Mouse (Mus musculus) activated CD4-positive, CD25-positive, alpha-beta regulatory T cell, adult 9 weeks (primary cell): Measurements from ENCODE around the gene Brca1. TPM values are rescaled to one million over a fixed set of nuclear protein-coding genes. Genes with fewer than 3 reads are reported as not detected.

Experiments used
- polyA plus RNA-seq: library from polyadenylated mRNA; unstranded; fragments of 100-300 nt; shearing (Covaris generic); gene quantifications from one replicate; pipeline ENCODE4 v1.2.1, GENCODE M21; 2017

Brca1 gene
- polyA plus RNA-seq: 6.9 TPM

GRCm38 (mm10) chr11:101551751-101552475, at the start of gene Brca1, which contains the start of gene Nbr1:
Gene Brca1, minus strand, starts transcription at chr11:101551955.
Gene Nbr1, plus strand, starts transcription at chr11:101552149.

GRCm38 (mm10) chr11:101599156-101599555, 47.4 kb upstream of the Brca1 start, which contains the start of gene Gm11634:
Gene Gm11634, minus strand, starts transcription at chr11:101599256.

GRCm38 (mm10) chr11:101582054-101583035, 30.6 kb upstream of the Brca1 start, which contains the start of gene Tmem106a:
Gene Tmem106a, plus strand, starts transcription at chr11:101582242.

GRCm38 (mm10) chr11:101465869-101466551, 85.7 kb downstream of the Brca1 start, which contains the start of gene Vat1:
Gene Vat1, minus strand, starts transcription at chr11:101466230.

GRCm38 (mm10) chr11:101464211-101465100, 87.3 kb downstream of the Brca1 start, which contains the start of gene Rnd2:
Gene Rnd2, plus strand, starts transcription at chr11:101464999.

GRCm38 (mm10) chr11:101448274-101448746, 103.4 kb downstream of the Brca1 start, which contains the start of gene Ifi35:
Gene Ifi35, plus strand, starts transcription at chr11:101448407.

GRCm38 (mm10) chr11:101442127-101442693, 109.5 kb downstream of the Brca1 start, which contains the start of gene Rpl27:
Gene Rpl27, plus strand, starts transcription at chr11:101442298.

Other genes with a start within 250 kb of the Brca1 start
- gene Becn1, start 249.7 kb downstream of the Brca1 start, polyA plus RNA-seq: 217 TPM
- gene Psme3, start 235.7 kb downstream of the Brca1 start, polyA plus RNA-seq: 156 TPM
- 4.1 TPM for gene Aoc2, start 226.9 kb downstream of the Brca1 start, polyA plus RNA-seq
- gene Aoc3, start 221.3 kb downstream of the Brca1 start, polyA plus RNA-seq: not detected
- not detected for gene G6pc, start 184.4 kb downstream of the Brca1 start, polyA plus RNA-seq
- gene Aarsd1, start 134.3 kb downstream of the Brca1 start, polyA plus RNA-seq: 39.4 TPM
- gene Gm27029, start 127.2 kb downstream of the Brca1 start, polyA plus RNA-seq: 1.8 TPM
- 10.1 TPM for gene Rundc1, start 126.9 kb downstream of the Brca1 start, polyA plus RNA-seq
- 0.50 TPM for gene Ptges3l, start 126.6 kb downstream of the Brca1 start, polyA plus RNA-seq
- 357 TPM for gene Rpl27, start 109.7 kb downstream of the Brca1 start, polyA plus RNA-seq
- 202 TPM for gene Ifi35, start 103.5 kb downstream of the Brca1 start, polyA plus RNA-seq
- gene Rnd2, start 87.0 kb downstream of the Brca1 start, polyA plus RNA-seq: not detected
- 0.61 TPM for gene Vat1, start 85.7 kb downstream of the Brca1 start, polyA plus RNA-seq
- gene Nbr1, start 194 bp upstream of the Brca1 start, polyA plus RNA-seq: 107 TPM
- gene Tmem106a, start 30.3 kb upstream of the Brca1 start, polyA plus RNA-seq: 13.8 TPM
- gene Gm11634, start 47.3 kb upstream of the Brca1 start, polyA plus RNA-seq: not detected
- 71.2 TPM for gene Rdm1, start 75.2 kb upstream of the Brca1 start, polyA plus RNA-seq
- 2.7 TPM for gene Arl4d, start 113.6 kb upstream of the Brca1 start, polyA plus RNA-seq
- gene Dhx8, start 181.0 kb upstream of the Brca1 start, polyA plus RNA-seq: 60.9 TPM
- gene Etv4, start 233.4 kb upstream of the Brca1 start, polyA plus RNA-seq: 0.43 TPM